Mouse (Mus musculus) heart, postnatal 36 days (tissue): ENCODE measurements around the gene Ctnnd2. TPM values are rescaled to one million over a fixed set of nuclear protein-coding genes. Genes with fewer than 3 reads are reported as not detected.

Experiments used
- DNase-seq, 2 experiments: peaks; one replicate each; pipeline ENCODE4 v3.0.0; 2021 to 2022
- intact Hi-C: fragments of 180-260 bp; cut with DNase I; formaldehyde crosslinking; loops from one replicate; pipeline ENCODE4 v1.15.1; 2025
- total RNA-seq, 2 experiments: library from RNA; stranded (reverse); gene quantifications; 2 replicates each; pipeline ENCODE4 v1.2.3; 2021

Gene Ctnnd2
- total RNA-seq, 2 experiments from 2014 or later = 0.11 to 0.25 TPM

DNA sequence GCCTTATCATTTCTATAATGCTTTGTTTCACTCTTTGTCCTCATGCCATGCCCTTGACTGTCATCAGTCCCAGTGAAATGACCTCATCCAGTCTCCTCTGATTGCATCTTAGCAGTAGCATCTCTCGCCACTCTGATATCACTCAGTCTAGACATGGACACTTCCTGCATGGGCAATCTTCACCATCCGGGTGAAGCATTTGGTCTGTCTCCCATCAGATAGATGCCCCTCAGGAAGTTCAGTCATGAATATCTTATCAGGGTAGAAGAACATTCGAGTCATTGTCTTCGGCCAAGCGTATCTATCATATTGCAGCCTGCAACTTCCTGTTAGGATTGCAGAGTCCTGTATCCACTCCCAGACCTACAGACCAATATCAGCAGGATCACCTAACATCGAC, 523.5 kb downstream of the Ctnnd2 start:
- DNase-seq = no peak

DNA sequence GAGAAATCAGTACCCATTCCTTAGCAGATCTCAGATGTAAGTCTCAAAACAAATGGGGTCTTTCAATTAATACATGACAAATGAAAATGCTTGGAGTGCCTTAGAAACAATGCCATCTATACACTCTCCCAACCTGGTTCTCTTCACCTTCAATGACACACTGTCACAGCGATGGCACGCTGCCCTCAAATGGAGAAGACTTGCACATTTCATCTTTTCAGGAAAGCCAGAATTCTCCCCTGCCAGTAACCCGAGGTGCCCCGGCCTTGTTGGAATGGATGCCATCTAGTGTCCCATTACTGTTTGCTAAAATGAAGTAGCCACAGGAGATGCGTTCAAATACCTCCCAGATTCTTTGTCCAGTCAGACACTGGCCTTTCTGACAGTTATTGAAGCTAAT, 525.0 kb downstream of the Ctnnd2 start:
- DNase-seq = no peak
- intact Hi-C loops = no loop called here

More for the DNA sequence above, 523.5 kb downstream of the Ctnnd2 start:
- intact Hi-C loops = no loop called here

DNA sequence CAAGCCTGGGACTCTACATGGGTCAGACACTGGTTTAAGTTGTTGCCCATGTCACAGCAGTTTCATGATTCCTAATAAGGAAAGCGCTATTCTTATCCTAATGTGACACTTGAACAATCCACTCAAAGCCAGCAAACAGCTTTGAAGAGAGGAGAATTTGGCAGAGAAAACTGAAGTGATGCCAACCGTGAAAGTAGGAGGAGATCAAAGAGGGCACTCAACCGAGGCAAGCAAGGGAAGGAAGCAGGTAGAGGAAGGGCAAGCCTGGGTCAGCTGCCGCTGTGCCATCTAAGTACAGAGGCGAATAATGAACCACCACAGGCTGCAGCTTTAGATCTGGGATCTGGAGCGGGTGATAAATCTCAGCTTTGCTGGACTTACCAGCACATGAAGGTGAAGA, 528.4 kb downstream of the Ctnnd2 start:
- no peak for DNase-seq
- intact Hi-C loops = no loop called here

DNA sequence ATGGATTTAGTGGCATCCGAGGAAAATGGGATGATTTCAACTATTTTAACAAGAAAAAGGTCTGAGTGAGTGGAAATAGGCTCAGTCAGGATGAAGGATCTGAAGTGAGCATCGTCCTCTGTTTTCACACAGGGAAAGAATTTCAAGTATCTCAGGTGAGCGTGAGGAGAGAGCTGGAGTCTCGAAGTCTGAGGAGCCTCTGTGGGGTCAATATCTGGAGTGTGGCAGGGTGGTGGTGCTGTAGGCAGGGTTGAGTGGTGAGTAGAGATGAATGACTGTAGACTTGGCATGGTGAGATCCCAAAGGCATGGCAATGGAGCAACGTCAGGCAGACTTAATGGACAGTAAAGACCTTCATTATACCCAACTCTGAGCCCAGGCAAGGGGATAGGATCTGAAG, 529.2 kb downstream of the Ctnnd2 start:
- no peak for DNase-seq
- intact Hi-C loops = no loop called here

DNA sequence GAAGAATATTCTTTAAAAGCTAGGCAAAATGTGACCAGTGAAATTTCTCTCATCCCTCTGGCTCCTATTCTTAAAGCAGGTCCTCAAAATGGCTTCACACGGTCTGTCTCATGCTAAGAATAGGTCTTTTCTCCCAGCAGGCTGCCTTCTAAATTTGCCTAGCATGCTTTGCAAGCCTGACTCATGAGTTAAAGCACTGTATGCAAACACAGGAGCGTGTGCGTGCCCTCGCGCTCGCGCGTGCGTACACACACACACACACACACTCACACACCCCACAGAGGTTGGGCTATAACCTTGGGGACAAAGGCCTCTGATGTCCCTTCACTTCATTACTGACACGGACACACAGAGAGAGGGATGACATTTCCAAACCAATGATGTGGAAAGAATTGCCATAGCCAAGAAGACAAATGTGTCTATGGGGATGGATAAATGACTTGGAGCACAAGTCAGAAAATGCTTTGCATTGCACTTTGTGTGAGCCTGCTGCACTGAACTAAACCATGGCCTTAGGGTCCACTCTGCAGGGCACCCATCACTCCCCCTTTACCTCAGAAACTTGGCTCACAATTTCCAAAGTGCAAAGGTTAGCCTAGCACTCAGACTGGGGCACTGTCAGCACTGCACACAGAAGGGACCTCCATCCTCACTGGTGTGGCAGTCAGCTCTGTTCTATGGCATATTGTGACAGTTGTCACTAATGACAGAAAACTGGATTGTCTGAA, 536.8 kb downstream of the Ctnnd2 start:
- intact Hi-C loops = no loop called here

DNA sequence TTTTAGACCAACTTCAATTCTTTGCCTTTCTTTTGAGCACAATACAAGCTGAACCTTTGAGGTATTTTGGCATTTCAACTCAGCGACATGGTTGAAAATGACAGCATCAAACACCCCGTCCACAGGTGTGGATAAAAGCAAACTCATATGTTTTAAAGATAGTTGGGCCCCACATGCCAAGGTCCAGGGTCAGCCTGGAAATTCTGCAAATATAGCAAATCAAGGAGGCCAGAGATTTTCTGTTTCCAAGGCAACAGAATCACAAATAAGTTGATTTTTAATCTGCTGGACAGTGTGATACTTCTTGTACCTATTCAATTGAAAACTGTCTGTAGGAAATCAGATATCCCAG, 537.3 kb downstream of the Ctnnd2 start:
- intact Hi-C loops = no loop called here
- DNase-seq = no peak

More for the DNA sequence above, 536.8 kb downstream of the Ctnnd2 start:
- DNase-seq = no peak

DNA sequence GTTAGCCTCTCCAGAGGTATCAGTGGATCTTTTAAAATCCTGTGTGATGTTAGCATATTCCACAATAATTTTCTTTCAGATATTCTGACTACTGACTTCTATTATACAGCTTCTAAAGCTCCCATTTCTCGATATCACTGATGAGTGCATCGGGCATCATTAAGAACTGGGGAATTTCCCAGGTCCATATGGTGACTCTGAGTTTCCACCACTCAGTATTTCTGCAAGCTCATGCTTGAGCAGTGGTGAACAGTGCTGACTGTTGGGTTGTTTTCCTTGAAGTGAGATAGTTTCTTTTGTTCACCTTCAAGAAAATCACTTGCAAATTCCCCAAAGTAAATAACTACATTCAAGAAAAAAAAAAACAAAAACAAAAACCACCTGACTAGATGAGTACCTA, 542.4 kb downstream of the Ctnnd2 start:
- no peak for DNase-seq
- intact Hi-C loops = no loop called here

DNA sequence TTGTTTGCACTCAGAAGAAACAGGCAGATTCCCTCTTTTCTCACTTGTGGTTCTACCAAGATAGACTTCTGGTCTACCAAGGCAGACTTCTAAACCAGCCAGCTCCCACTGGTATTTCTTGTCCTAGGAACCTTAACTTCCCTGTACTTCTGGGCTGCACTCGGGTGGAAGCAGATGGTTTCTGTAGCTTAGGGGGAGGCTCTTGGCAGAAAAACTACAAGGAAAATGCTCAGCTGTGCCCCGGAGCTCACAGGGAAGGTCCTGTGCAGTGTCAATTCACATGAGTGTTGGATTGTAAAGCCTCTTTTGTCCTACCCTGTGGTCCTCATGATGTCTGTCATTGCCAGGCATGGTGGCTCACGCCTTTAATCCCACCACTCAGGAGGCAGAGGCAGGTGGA, 546.4 kb downstream of the Ctnnd2 start:
- no peak for DNase-seq
- intact Hi-C loops = no loop called here

DNA sequence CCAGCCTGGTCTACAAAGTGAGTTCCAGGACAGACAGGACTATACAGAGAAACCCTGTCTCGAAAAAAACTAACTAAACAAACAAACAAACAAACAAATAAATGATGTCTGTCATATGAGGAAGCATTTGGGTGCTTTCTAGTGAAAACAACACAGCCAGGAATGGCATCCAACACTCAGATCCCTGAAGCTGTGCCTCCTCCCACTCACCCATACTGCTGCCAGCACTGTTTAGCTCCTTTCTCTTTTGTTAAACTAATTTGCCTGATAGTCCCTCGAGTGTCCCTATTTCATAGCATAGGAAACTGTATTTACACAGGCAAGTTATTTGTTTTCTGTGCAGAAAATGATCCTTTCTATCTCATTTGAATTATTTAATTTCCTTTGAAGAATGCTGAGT, 546.8 kb downstream of the Ctnnd2 start:
- intact Hi-C loops = no loop called here
- DNase-seq = no peak

DNA sequence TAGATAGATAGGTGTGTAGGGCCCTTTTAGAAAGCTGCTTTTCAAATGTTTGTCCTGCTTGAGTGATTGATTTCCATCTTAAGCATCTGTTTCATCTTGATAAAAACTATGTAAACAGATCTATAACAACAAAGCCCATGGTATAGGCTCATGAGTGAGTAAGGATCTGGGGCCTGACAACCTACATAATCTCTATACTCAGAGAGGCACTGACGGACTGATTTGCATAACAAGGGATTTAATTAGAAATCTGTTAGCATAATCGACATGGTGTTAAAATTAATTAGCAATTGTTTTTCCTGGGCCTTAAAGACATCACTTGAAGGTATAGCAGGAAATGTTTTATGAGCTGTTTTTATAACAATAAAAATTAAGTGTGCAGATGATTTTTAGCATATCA, 548.7 kb downstream of the Ctnnd2 start:
- intact Hi-C loops = no loop called here
- DNase-seq = no peak

DNA sequence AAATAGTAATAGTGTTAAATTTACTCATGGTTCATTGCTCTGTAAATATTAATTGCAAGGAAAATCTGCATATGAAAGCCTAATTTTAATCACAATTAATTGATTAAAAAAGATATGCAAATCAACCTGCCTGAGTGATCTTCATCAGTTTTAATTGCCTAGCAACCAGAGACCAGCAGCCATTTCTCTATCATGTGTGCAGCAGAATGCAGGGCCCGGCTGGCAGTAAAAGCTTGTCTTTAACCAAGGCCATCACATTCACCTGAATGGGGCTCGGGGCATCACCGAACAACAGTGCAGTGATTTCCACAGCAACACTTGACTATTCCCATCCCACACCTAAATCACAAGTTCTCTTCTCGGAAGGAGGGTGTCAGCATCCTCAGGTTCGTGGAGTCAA, 553.7 kb downstream of the Ctnnd2 start:
- intact Hi-C loops = no loop called here
- DNase-seq = no peak

DNA sequence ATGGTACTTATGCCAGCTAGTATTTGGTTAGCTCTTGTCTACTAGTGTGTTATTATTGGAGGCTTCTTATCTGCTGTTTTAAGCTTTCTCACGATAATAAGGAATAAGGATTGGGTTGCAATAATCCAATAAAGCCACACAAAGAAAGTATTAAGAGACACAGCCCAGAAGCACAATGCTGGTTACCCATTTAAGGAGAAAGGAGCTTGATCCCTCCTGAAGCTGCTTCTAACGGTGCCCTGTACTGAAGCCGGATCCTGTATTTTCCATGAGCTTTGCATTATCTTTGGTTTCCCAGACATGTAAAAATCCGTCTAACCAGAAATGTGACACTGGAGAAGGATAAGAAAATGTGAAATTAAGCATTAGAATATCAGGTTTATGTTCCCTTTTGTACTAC, 565.8 kb downstream of the Ctnnd2 start:
- DNase-seq = no peak
- intact Hi-C loops = no loop called here

DNA sequence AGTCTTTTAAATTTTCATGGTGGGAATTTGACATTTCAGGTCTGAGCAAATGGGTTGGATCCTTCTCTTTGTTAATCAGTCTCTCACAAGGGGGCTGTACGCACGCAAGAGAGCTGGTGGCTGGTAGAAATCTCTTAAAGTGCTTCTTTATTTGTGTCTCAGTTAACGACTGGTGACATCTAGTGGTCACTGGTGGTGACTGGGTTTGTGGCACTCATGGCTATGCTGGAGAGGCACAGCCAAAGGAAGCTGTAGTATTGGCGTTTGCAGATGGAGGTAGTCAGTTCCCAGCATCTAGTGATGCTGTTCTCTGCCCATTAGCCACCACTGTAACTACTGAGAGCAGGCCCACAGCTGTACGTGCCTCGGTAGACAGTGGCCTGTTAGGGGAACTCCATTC, 568.3 kb downstream of the Ctnnd2 start:
- intact Hi-C loops = loop anchor here (5.0 kb wide), 2 partner anchors 313 to 713 kb away; no protein-coding TSS in a partner anchor
- peak; percentile 4 to 32 for DNase-seq

DNA sequence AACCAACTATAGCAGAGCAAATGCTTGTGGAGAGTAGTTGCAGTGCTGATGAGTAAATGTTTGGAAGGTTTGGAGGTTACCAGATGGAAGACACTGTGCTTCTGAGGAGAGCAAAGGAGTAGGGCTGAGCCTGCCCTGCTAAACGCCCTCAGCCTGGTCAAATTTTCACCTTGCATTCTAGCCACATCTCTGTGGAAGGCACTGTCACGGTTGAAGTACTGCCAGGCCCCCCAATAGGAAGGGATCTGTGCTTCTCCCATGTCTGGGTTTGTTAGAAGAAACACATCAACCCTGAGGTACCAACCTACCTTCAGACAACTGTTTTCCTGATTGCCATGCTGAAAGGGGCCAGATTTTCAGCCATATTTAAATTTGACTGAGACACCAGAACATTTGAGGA, 585.6 kb downstream of the Ctnnd2 start:
- intact Hi-C loops = no loop called here
- no peak for DNase-seq

DNA sequence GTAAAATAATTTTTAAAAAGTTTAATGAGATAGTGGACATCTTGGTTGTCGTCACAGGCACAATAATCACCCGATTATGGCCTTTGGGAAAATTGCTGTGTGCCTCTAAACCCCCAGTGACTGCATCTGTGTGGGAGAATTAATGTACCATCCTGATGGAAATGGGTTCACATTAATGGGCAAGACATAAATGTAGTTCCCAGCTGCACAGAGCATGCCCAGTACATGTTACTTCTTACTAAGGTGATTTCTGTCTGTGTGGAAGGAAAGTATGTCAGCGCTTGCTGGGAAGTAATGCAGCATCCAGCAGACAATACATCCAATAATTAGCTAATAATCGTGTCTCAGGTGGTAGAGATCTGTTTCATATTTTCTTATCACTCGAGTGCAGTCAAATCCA, 589.8 kb downstream of the Ctnnd2 start:
- DNase-seq = no peak
- intact Hi-C loops = no loop called here

DNA sequence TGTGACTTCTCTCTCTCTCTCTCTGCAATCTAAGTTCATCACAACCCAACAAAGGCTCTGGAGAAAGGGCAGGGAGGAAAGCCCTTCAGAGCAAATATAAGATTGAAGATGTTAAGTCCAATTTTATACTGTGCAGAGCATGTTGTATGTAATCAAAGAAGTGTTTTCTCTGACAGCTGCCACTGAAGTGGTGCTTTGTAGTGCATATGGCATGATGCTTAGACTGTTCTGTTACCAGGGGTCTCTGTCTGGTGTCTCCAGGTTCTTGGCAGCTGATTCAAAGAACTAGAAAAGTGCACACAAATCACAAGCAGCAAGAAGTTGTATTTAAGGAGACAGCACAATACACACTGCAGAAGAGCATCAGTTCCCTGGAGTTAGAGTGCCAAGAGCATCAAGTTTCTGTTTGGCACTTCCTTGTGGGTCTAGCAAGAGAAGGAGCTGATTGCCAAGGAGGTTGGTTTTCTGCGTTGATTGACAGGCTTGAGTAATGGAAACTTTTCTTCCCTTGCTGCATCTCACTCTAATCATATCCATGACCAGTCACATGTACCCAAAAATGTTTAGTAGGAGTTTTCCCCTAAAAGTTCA, 590.4 kb downstream of the Ctnnd2 start:
- intact Hi-C loops = no loop called here
- DNase-seq = no peak

DNA sequence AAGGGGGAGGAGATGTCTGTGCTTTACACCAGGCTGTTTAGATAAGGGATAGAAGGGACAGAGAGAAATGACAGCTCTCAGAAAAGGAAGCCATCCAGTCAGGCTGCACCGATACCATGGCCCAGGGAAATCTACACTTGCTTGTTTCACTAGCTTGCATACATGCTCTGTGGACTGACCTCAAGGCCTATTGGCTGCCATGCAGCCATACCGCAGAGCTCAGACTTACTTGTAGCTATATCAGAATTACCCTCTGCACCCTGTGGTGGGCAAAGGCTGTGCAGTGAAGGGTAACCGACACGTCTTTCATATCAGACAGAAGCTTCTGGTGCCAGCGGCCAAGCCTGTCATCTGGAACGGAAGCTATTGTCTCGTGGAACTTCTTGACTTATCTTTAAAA, 604.5 kb downstream of the Ctnnd2 start:
- intact Hi-C loops = no loop called here

DNA sequence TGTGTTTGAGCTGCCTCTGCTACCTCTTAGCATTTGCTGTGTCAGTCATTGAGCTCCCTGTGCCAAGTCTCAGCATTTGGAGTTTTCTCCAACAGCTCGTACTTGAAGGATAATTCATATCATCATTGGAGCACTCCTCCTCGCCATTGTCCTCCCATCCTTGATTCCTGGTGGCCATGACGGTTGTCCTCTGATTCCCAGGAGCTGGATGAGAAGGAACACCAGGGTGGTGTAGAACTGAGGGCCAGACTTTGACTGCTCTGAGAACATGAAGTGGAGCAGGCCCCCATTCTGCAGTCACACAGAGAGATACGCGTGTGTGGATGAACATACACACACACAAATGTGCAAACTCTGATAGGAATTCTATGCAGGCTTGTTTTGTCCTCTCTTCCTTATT, 605.4 kb downstream of the Ctnnd2 start:
- no peak for DNase-seq
- intact Hi-C loops = no loop called here

More for the DNA sequence above, 604.5 kb downstream of the Ctnnd2 start:
- DNase-seq = no peak

DNA sequence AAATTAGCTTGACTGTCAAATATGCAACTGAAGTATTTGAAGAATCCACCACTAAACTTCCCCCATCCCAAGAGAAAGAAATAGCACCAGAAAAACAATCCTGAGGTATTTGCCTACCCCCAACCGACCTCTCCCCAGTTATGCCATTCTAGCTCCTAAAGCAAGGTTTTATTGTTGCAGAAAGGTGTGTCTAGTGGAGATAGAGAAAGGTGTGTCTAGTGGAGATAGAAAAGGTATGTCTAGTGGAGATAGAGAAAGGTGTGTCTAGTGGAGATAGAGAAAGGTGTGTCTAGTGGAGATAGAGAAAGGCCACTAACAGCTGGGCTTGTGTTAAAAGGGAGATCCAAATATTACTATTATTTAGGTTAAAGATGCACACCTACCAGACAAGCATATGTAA, 607.5 kb downstream of the Ctnnd2 start:
- DNase-seq = no peak
- intact Hi-C loops = no loop called here

DNA sequence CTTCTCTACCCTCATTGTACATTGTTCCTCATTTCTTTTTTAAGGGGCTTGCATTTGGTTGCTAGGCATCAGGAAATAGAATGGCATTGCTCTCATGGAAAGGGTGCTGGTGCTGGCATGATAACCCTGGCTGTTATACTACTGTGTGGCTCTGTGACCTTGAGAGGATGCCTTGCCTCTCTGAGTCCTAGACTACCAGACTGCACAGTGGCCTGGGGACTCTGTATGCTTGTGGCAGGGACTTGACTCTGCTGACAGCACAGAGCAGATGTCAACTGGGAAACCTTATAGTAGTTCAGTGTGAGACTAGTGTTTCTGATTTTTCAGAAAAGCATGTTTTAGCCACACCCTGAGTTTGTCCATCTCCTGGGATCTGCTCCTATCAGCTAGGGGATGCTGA, 608.6 kb downstream of the Ctnnd2 start:
- no peak for DNase-seq
- intact Hi-C loops = no loop called here

DNA sequence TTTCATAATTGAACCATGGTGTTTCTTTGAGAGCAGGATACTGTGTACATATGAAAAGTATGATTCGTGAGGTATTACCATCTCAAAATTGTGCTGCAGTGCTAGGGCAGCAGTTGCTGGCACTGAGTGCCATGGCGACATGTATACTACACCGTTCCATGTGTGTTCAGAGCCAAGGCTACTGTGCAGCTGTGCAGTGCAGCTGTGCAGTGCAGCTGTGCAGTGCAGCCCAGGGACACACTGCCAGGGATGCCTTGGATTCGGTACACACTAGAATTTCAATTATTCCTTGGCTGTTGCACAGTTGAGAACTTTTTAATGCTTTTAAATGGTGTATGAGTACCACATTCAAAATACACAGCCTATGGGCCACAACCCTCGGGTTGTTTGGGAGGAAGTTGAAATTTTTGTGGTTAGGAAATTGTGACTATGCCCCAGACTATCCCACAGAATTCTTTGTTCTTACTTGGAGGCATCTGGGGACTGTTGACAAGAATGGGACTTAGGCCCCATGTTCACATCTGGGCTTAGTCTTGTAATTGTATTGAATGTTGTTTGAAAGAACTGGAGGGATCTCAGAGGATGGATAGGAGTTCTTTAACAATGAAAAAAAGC, 613.4 kb downstream of the Ctnnd2 start:
- DNase-seq = no peak
- intact Hi-C loops = no loop called here

DNA sequence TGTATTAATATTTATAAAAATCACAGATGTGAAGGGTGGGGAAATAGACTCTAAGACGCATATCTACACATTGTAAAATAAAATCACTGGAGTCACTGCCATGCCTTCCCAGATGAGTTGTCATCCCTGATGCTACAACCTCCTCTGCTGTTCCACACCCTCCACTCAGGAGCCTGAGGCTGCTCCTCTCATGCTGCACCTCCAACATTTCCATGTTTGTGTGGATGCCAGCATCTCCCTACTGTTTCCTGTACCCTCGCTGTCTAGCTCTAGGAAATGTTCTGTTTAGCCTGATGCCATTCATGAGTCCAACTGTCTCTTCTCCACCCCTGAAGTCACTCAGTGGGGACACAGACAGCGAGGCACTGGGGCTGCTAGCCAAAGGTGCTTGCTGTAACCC, 620.9 kb downstream of the Ctnnd2 start:
- intact Hi-C loops = no loop called here
- DNase-seq = no peak
